Mouse (Mus musculus) ovary, adult 2 months (tissue): ENCODE measurements around the gene Olfr692. TPM values are rescaled to one million over a fixed set of nuclear protein-coding genes. Genes with fewer than 3 reads are reported as not detected.

Source experiments
- polyA plus RNA-seq: library from polyadenylated mRNA; depleted of rRNA; stranded (reverse); fragments of >200 nt; gene quantifications from 2 replicates; pipeline ENCODE4 v1.2.3, GENCODE M21; 2012; rRNA removed

Gene Olfr692
- not detected in 2 replicates for polyA plus RNA-seq

DNA sequence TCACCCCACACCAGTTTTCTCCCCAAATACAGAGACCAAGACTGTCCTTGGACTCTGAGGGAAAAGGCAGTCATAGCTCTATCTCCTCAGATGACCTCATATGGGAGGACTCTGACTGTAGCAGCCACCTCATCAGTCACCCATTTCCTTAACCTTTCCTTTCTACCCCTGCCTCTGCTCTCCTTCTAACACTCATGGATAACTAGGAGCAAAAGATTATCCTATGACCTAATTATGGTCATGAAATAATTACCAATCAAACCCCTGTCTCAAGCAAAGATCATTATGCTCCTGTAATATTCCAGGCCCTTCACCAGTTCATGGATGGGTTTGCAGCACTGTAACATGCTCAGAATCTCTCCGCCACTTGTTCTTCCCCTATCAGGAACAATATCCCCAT lies at the start of gene Olfr692:
Gene Olfr692, plus strand, starts transcription at position 301 of the 400 bp plus-strand sequence.

DNA sequence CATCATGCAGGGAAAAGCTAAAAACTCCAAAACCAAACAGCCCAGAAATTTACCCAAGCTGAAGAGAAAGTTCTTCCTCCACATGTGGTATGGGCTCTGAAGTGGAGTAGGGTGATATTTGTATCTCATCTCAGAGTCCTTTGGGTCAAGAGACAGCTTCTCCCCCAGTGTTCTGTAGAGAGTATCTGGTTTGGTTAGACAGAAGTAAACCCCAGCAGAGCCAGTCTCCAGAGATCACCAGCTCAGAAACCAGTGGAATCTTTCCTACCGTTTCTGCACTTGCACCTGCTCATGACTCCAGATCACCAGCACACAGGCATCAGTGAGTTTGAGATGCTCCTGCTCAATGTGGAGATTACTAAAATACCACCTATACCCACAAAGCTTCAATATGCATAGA lies 34.0 kb upstream of the Olfr692 start, which contains the start of gene Olfr690:
Gene Olfr690, minus strand, starts transcription at position 101 of the 400 bp plus-strand sequence.

DNA sequence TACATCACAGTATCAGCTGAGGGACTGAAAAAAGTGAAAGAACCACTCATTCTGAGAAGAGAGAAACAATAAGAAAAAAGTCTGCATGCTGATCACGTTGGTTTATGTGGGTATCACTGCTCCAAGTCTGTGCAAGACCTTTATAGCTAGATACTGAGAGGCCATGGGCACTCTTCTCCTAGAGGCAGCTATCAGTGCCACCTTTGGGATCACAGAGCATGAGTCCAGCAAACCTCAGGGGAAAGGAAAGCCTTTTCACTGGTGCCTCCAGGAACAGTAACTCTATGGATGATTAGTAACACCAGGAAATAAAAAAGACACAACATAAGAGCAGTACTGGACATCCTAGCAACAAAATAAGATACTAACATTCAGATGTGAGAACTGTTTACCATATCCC lies 25.9 kb upstream of the Olfr692 start, which contains the start of gene Olfr691:
Gene Olfr691, minus strand, starts transcription at position 101 of the 400 bp plus-strand sequence.

DNA sequence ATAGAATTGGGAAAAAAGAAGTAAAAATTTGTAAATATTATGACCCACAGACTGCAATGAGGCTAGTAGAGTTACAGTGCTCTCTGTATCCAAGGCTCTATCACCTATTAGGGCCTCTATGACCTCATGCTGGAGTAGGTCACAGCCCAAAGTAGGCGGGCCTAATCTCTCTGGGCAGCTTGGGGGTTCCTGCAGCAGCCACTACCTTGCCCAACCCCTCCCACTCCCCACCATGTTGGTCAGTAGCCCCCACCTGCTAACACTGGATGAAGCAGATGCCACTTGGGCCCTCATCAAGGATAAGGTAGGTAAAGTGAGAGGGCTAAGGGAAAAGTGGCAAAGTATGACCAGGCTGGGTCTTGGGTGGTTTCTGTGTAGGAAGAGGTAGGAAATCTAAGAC lies 6.8 kb downstream of the Olfr692 start, which contains the start of gene Gm5901:
Gene Gm5901, plus strand, starts transcription at position 173 of the 400 bp plus-strand sequence.

DNA sequence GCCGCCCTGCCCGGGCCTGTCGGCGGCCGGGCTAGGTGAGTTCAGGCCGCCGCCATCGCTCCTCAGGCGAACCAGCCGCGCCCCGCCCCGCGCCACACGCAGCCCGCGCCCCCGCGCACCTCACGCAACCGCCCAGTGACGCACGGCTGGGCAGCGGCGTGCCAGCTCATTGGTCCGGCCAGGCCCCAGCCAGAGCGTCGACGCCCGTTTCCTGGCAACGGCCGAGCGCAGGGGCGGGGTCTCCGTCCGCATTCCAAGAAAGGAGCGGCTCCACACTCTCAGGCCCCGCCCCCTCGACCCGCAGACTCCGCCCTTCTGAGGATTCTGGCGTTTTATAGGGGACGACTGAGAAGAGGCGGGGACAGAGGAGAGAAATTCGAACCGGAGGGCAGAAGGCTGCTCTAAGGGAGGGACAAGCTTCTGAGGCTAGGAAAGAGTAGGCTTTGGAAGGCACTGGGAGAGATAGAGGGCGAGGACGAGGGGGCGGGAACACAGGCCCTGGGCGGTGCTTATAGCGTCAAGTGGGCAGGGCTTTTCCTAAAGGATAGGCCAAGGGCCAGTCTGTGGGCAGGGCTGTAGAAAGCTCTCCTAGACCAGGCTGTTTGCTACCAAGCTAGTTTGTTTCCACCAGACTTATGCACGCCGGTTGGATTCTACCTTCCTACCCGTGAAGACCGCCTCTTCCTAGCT lies 32.0 kb downstream of the Olfr692 start, which contains the start of gene Fam160a2:
Gene Fam160a2, minus strand, starts transcription at position 120 of the 690 bp plus-strand sequence.

DNA sequence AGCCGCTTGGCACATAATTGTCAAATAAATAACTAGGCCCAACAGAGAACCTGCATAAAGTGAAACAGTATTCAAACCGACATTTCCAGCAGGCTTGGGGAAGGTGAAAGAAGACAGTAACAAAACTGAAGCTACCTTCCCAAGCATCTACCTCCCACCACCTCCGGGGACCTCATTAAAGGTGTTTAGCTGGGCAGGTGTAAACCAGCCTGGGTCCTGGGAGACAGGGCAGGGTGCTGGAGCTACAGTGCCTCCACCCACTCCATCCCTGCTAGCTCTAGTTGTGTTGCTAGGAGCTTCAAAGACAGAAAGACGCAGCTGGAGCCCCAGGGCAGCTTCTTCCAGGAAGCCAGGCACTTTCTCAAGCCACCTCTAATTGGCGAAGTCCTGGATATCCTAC lies 36.2 kb downstream of the Olfr692 start, which contains the start of gene Cnga4:
Gene Cnga4, plus strand, starts transcription at position 301 of the 400 bp plus-strand sequence.

Other genes with a start within 250 kb of the Olfr692 start
- gene Olfr683, start 221.2 kb upstream of the Olfr692 start, polyA plus RNA-seq, result not detected in 2 replicates
- not detected in 2 replicates for gene Olfr684, start 204.6 kb upstream of the Olfr692 start, polyA plus RNA-seq
- not detected in 2 replicates for gene Olfr685, start 182.2 kb upstream of the Olfr692 start, polyA plus RNA-seq
- gene Olfr686, start 160.7 kb upstream of the Olfr692 start, polyA plus RNA-seq, result not detected in 2 replicates
- gene Olfr688, start 80.1 kb upstream of the Olfr692 start, polyA plus RNA-seq, result not detected in 2 replicates
- not detected in 2 replicates for gene Olfr689, start 57.1 kb upstream of the Olfr692 start, polyA plus RNA-seq
- not detected in 2 replicates for gene Olfr690, start 34.1 kb upstream of the Olfr692 start, polyA plus RNA-seq
- not detected in 2 replicates for gene Olfr691, start 26.0 kb upstream of the Olfr692 start, polyA plus RNA-seq
- gene Gm5901, start 6.8 kb downstream of the Olfr692 start, polyA plus RNA-seq, result not detected in 2 replicates
- gene Fam160a2, start 31.8 kb downstream of the Olfr692 start, polyA plus RNA-seq, result 74.6 and 74.9 TPM in 2 replicates
- gene Cnga4, start 36.3 kb downstream of the Olfr692 start, polyA plus RNA-seq, result 0.41 and 0.43 TPM in 2 replicates
- 1.8 and 1.9 TPM in 2 replicates for gene Cckbr, start 57.5 kb downstream of the Olfr692 start, polyA plus RNA-seq
- gene Cavin3, start 114.1 kb downstream of the Olfr692 start, polyA plus RNA-seq, result 255 and 453 TPM in 2 replicates
- gene Smpd1, start 186.1 kb downstream of the Olfr692 start, polyA plus RNA-seq, result 46.2 and 47.8 TPM in 2 replicates
- 67.2 and 74.9 TPM in 2 replicates for gene Apbb1, start 213.4 kb downstream of the Olfr692 start, polyA plus RNA-seq
- 1.8 and 5.5 TPM in 2 replicates for gene Hpx, start 231.9 kb downstream of the Olfr692 start, polyA plus RNA-seq